In genomic region chr8:105066761-105067160, GRCm38 (mm10) we compare ENCODE assay signal across 9 mouse cellular contexts. TPM values are rescaled to one million over a fixed set of nuclear protein-coding genes. Genes with fewer than 3 reads are reported as not detected.
DNase-seq lines count a peak whose midpoint lies in the region; ATAC-seq and TF ChIP-seq lines count a peak whose summit lies in the region.
"Had no signal": no experiment of that assay in that cellular context is flagged by ENCODE, and none has a peak within 500 bp of the region (broad histone marks: within the 10 kb centered on the region; RNA-seq: fewer than 3 reads in every experiment).

No protein-coding gene starts in this region.

- no peaks in the 10 kb centered on the region for H3K4me1 ChIP-seq in cerebellum, adult 2 months (ENCODE audit: control insufficient read depth, insufficient read depth, low read length)
- H3K4me1 ChIP-seq in heart, postnatal 0 days (ENCODE audit: control insufficient read depth, insufficient read depth): no peaks in the 10 kb centered on the region
- peaks cover 3% of the 10 kb centered on the region; the same call in 1 of the 2 replicates for H3K4me1 ChIP-seq in liver, postnatal 0 days (ENCODE audit: insufficient read depth)
- H3K4me1 ChIP-seq in stomach, postnatal 0 days (replicated peaks; ENCODE audit: control insufficient read depth, insufficient read depth): no peaks in the 10 kb centered on the region

- H3K4me3 ChIP-seq in cerebellum, adult 2 months (replicated peaks; ENCODE audit: insufficient read depth, low read depth, low read length): no peak overlapping the region
- H3K4me3 ChIP-seq in heart, postnatal 0 days (ENCODE audit: low read depth, low read length): no peak overlapping the region
- H3K4me3 ChIP-seq in liver, postnatal 0 days (ENCODE audit: low read depth, low read length): no peak overlapping the region
- no peak overlapping the region for H3K4me3 ChIP-seq in stomach, postnatal 0 days (ENCODE audit: low read depth, low read length)

- 0 out of 2 replicates have a peak, but pooled peaks cover 3% of the 10 kb centered on the region for H3K9me3 ChIP-seq in heart, postnatal 0 days (replicated peaks; ENCODE audit: control insufficient read depth, low read length)
- peaks cover 4% of the 10 kb centered on the region; the same call in 1 of the 2 replicates for H3K9me3 ChIP-seq in liver, postnatal 0 days (ENCODE audit: low read length)
- no peaks in the 10 kb centered on the region for H3K9me3 ChIP-seq in stomach, postnatal 0 days (ENCODE audit: control insufficient read depth, low read length)

- H3K27me3 ChIP-seq in cerebellum, adult 2 months (ENCODE audit: control insufficient read depth, insufficient read depth, low read length): no peaks in the 10 kb centered on the region
- no peaks in the 10 kb centered on the region for H3K27me3 ChIP-seq in heart, postnatal 0 days (ENCODE audit: control insufficient read depth, insufficient read depth, low read length)
- no peaks in the 10 kb centered on the region for H3K27me3 ChIP-seq in liver, postnatal 0 days (ENCODE audit: insufficient read depth, low read length)
- no peaks in the 10 kb centered on the region for H3K27me3 ChIP-seq in stomach, postnatal 0 days (ENCODE audit: control insufficient read depth, insufficient read depth, low read length)

- DNase-seq in cerebellum, adult 2 months: no peak
- DNase-seq in cerebellum, adult 11 months: no peak
- DNase-seq in right cerebral cortex, postnatal 10 days (ENCODE audit: low spot score in 2 of 2): peak; percentile 22 to 32
- DNase-seq in right cerebral cortex, adult 18-20 months: no peak
- DNase-seq in cerebellum, postnatal 10 days: peak; percentile 74 to 77
- peak; percentile 17 for DNase-seq in heart, postnatal 0 days (ENCODE audit: low spot score)
- DNase-seq in liver, postnatal 0 days: peak; percentile 64
- peak; percentile 41 for DNase-seq in stomach, postnatal 0 days (ENCODE audit: low spot score)

- TF ChIP-seq CTCF in cerebellum, adult 2 months (IDR thresholded peaks at IDR 0.05; ENCODE audit: borderline replicate concordance, insufficient read depth, low read depth, low read length): peak; percentile 21; the same call in 1 of the 2 replicates
- TF ChIP-seq CTCF in heart, postnatal 0 days (IDR thresholded peaks at IDR 0.05; ENCODE audit: low read depth): peak; percentile 72
- TF ChIP-seq CTCF in liver, postnatal 0 days (IDR thresholded peaks at IDR 0.05; ENCODE audit: low read depth): peak; percentile 72
- TF ChIP-seq CTCF in stomach, postnatal 0 days (IDR thresholded peaks at IDR 0.05; ENCODE audit: low read depth): peak; percentile 71

- H3K27ac ChIP-seq in cerebellum, adult 2 months (ENCODE audit: insufficient read depth, low read length): no peak overlapping the region
- no peak overlapping the region for H3K27ac ChIP-seq in heart, postnatal 0 days (ENCODE audit: low read depth)
- H3K27ac ChIP-seq in liver, postnatal 0 days (ENCODE audit: low read depth): no peak overlapping the region
- H3K27ac ChIP-seq in stomach, postnatal 0 days (replicated peaks): no peak overlapping the region

- no peaks in the 10 kb centered on the region for H3K36me3 ChIP-seq in heart, postnatal 0 days (replicated peaks; ENCODE audit: control insufficient read depth, insufficient read depth, low read length)
- no peaks in the 10 kb centered on the region for H3K36me3 ChIP-seq in liver, postnatal 0 days (replicated peaks; ENCODE audit: insufficient read depth, low read length)
- no peaks in the 10 kb centered on the region for H3K36me3 ChIP-seq in stomach, postnatal 0 days (ENCODE audit: control insufficient read depth, insufficient read depth, low read length)

- 5% methylated on average over 1 of the region's 1 CpGs for WGBS in cerebellum, adult 2 months
- 7% methylated on average over 1 of the region's 1 CpGs for WGBS in heart, postnatal 0 days
- WGBS in liver, postnatal 0 days (ENCODE audit: insufficient replicate concordance): 6% methylated on average over 1 of the region's 1 CpGs
- WGBS in stomach, postnatal 0 days: 4% methylated on average over 1 of the region's 1 CpGs

- no peak for ATAC-seq in heart, postnatal 0 days (ENCODE audit: insufficient read depth, low read depth)
- peak; percentile 38; the same call in 1 of the 2 replicates for ATAC-seq in liver, postnatal 0 days
- ATAC-seq in stomach, postnatal 0 days (ENCODE audit: low FRiP score, low TSS enrichment): no peak

- no peak overlapping the region for H3K9ac ChIP-seq in heart, postnatal 0 days (replicated peaks; ENCODE audit: low read depth, low read length)
- H3K9ac ChIP-seq in liver, postnatal 0 days (replicated peaks): no peak overlapping the region
- no peak overlapping the region for H3K9ac ChIP-seq in stomach, postnatal 0 days (ENCODE audit: low read length)

- H3K4me2 ChIP-seq in heart, postnatal 0 days (ENCODE audit: low read depth, low read length): no peak overlapping the region
- no peak overlapping the region for H3K4me2 ChIP-seq in liver, postnatal 0 days (ENCODE audit: low read depth, low read length)
- no peak overlapping the region for H3K4me2 ChIP-seq in stomach, postnatal 0 days (replicated peaks; ENCODE audit: low read depth)

- TF ChIP-seq EP300 in heart, postnatal 0 days (IDR thresholded peaks at IDR 0.05; ENCODE audit: low read depth): no peak
- no peak for TF ChIP-seq EP300 in liver, postnatal 0 days (IDR thresholded peaks at IDR 0.05; ENCODE audit: low read depth)
- no peak for TF ChIP-seq EP300 in stomach, postnatal 0 days (optimal IDR thresholded peaks at IDR 0.05)

- no peak for TF ChIP-seq POLR2A in cerebellum, adult 2 months (IDR thresholded peaks at IDR 0.05; ENCODE audit: borderline replicate concordance, insufficient read depth, low read length)

RNA-seq across cellular contexts. Expression of gene Ces3b, which starts 16.8 kb away (rescaled TPM):
- not detected in 2 replicates for polyA plus RNA-seq in cerebellum, adult 2 months (2012; rRNA removed)
- total RNA-seq in heart, postnatal 0 days (2014; rRNA removed; ENCODE audit: low replicate concordance): 0.50 and 1.7 TPM in 2 replicates
- 0.16 and 0.34 TPM in 2 replicates for polyA plus RNA-seq in heart, postnatal 0 days (2015; fragmentation: Nextera tagmentation; extraction: Ambion mirVana)
- polyA plus RNA-seq in liver, postnatal 0 days (2015; fragmentation: Nextera tagmentation; extraction: Ambion mirVana): 0.11 and 0.21 TPM in 2 replicates
- not detected in 2 replicates for polyA plus RNA-seq in stomach, postnatal 0 days (2015; fragmentation: Nextera tagmentation; extraction: Ambion mirVana)
- total RNA-seq: left cerebral cortex, adult 18-20 months had no signal

RNA-seq across cellular contexts. Expression of gene Ces3a, which starts 18.4 kb away (rescaled TPM):
- polyA plus RNA-seq in cerebellum, adult 2 months (2012; rRNA removed): not detected in 2 replicates
- total RNA-seq in heart, postnatal 0 days (2014; rRNA removed; ENCODE audit: low replicate concordance): not detected in 2 replicates
- not detected in 2 replicates for polyA plus RNA-seq in heart, postnatal 0 days (2015; fragmentation: Nextera tagmentation; extraction: Ambion mirVana)
- polyA plus RNA-seq in liver, postnatal 0 days (2015; fragmentation: Nextera tagmentation; extraction: Ambion mirVana): 97.8 and 102 TPM in 2 replicates
- 0.96 and 1.3 TPM in 2 replicates for polyA plus RNA-seq in stomach, postnatal 0 days (2015; fragmentation: Nextera tagmentation; extraction: Ambion mirVana)
- total RNA-seq: left cerebral cortex, adult 18-20 months had no signal

Comparison
In these comparisons a context has a peak if more than half of its experiments do, and no peak if none do; other contexts are left out.
1. DNase-seq: peak in right cerebral cortex, postnatal 10 days (2 of 2), cerebellum, postnatal 10 days (2 of 2), heart, postnatal 0 days (single experiment), liver, postnatal 0 days (single experiment) and stomach, postnatal 0 days (single experiment); none in cerebellum, adult 2 months (0 of 2), cerebellum, adult 11 months (single experiment) and right cerebral cortex, adult 18-20 months (single experiment).
2. CTCF ChIP-seq: peak in every context shown above with its lines; median percentile 72 in heart, postnatal 0 days; 72 in liver, postnatal 0 days; 71 in stomach, postnatal 0 days; 21 in cerebellum, adult 2 months.
3. RNA of gene Ces3a, which starts 18.4 kb away (polyA plus RNA-seq): 97.8 to 102 TPM in liver, postnatal 0 days; 0.96 to 1.3 TPM in stomach, postnatal 0 days, not detected in cerebellum, adult 2 months and not detected in heart, postnatal 0 days; every median in the first group is over 10 times any median in the second.